Mouse (Mus musculus): ENCODE measurements around the gene Ampd2. TPM values are rescaled to one million over a fixed set of nuclear protein-coding genes. Genes with fewer than 3 reads are reported as not detected.

Ampd2 gene
- polyA plus RNA-seq, 1 experiment: 92.9 TPM

DNA sequence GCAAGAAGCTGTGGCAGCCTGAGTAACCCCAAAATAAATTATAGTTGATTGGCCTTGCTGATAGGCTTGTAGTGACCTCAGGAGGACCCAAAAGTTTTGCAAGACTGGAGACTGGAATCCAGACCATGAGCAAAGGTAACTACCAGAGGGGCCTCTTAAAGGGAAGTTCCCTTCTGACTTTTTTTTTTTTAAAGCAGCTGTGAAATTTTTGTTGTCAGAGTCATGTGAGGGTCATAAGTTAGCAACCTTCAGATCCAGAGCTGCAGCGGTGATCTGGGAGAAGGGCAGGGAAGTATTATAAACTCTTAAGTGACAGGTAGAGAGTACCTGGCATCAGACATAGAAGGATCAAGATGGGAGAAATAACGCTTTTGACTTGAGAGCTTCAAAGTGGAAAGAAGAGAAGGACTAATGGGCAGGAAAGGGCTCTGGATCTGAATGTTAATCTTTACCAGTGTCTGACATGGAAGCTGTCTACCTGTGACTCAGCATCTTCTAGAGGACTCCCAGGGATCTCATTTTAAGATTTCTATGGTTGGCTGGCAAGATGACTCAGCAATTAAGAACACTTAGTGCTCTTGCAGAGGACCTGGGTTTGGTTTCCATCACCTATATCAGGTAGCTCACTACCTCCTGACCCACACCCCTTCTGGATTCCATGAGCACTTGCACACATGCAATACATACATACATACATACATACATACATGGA lies 39.4 kb downstream of the Ampd2 start:
- Histone ChIP-seq H3K4me3 (ENCODE audit: extremely low read depth, insufficient read depth, insufficient read length) (no peak overlapping the region), H3K36me3 (ENCODE audit: control insufficient read depth, insufficient read depth, low read length) (no peaks in the 10 kb centered on the region), H3K27me3 (ENCODE audit: control insufficient read depth, insufficient read depth, low read length) (no peaks in the 10 kb centered on the region), H3K4me1 (ENCODE audit: control insufficient read depth, insufficient read depth, insufficient read length) (peaks cover 3% of the 10 kb centered on the region; the same call in 1 of the 2 replicates), H3K27ac (ENCODE audit: insufficient read depth, low read length) (no peak overlapping the region)
- DNase-seq (ENCODE audit: low read depth in 1 of 2, low spot score in 2 of 2): no peak
- WGBS: 74% methylated on average over 2 of the region's 2 CpGs
- TF ChIP-seq CTCF (IDR thresholded peaks at IDR 0.05; ENCODE audit: extremely low read depth, insufficient read depth, insufficient read length, insufficient replicate concordance) (no peak), POLR2A (IDR thresholded peaks at IDR 0.05; ENCODE audit: low read depth, low read length) (no peak)

GRCm38 (mm10) chr3:108044394-108045140 lies 41.9 kb downstream of the Ampd2 start, which contains the start of gene Gstm4:
Gene Gstm4, minus strand, starts transcription at chr3:108044894.
- H3K27ac ChIP-seq (ENCODE audit: insufficient read depth, low read length): peak within 1 kb of the TSS; percentile 30
- no peaks in the 10 kb centered on the region for H3K27me3 ChIP-seq (ENCODE audit: control insufficient read depth, insufficient read depth, low read length)
- no peaks in the 10 kb centered on the region for H3K36me3 ChIP-seq (ENCODE audit: control insufficient read depth, insufficient read depth, low read length)
- TF ChIP-seq CTCF (IDR thresholded peaks at IDR 0.05; ENCODE audit: extremely low read depth, insufficient read depth, insufficient read length, insufficient replicate concordance) (no peak), POLR2A (IDR thresholded peaks at IDR 0.05; ENCODE audit: low read depth, low read length) (peak; percentile 9; the same call in 1 of the 2 replicates)
- peak within 1 kb of the TSS; percentile 56 for H3K4me3 ChIP-seq (ENCODE audit: extremely low read depth, insufficient read depth, insufficient read length)
- 2% methylated on average over 29 of the region's 29 CpGs for WGBS
- peaks cover 3% of the 10 kb centered on the region; the same call in 1 of the 2 replicates for H3K4me1 ChIP-seq (ENCODE audit: control insufficient read depth, insufficient read depth, insufficient read length)
- peak; percentile 73 to 85 for DNase-seq (ENCODE audit: low read depth in 1 of 2, low spot score in 2 of 2)

DNA sequence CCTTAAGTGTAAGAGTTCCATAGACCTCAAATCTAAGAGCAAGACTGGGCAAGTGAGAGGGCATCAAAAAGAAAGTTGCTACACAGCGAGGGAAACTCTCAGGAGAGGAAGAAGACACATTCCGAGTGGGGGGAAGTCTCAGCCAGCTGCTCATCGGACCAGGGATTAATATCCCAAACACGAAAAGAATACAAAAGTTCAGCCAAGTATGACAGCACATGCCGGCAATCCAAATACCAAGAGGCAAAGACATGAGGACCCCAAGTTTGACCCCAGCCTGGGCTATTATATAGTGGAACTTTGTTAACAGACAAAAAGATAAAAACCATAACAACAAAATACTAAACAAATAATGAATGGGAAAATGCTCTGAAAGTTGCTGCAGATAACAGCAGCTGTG lies 53.3 kb downstream of the Ampd2 start:
- Histone ChIP-seq H3K27ac (ENCODE audit: insufficient read depth, low read length) (no peak overlapping the region), H3K4me3 (ENCODE audit: extremely low read depth, insufficient read depth, insufficient read length) (no peak overlapping the region), H3K27me3 (ENCODE audit: control insufficient read depth, insufficient read depth, low read length) (no peaks in the 10 kb centered on the region; the same call in 1 of the 2 replicates), H3K4me1 (ENCODE audit: control insufficient read depth, insufficient read depth, insufficient read length) (no peaks in the 10 kb centered on the region), H3K36me3 (ENCODE audit: control insufficient read depth, insufficient read depth, low read length) (no peaks in the 10 kb centered on the region)
- TF ChIP-seq POLR2A (IDR thresholded peaks at IDR 0.05; ENCODE audit: low read depth, low read length): no peak
- TF ChIP-seq CTCF (IDR thresholded peaks at IDR 0.05; ENCODE audit: extremely low read depth, insufficient read depth, insufficient read length, insufficient replicate concordance): no peak
- DNase-seq (ENCODE audit: low read depth in 1 of 2, low spot score in 2 of 2): no peak
- 81% methylated on average over 5 of the region's 5 CpGs for WGBS

DNA sequence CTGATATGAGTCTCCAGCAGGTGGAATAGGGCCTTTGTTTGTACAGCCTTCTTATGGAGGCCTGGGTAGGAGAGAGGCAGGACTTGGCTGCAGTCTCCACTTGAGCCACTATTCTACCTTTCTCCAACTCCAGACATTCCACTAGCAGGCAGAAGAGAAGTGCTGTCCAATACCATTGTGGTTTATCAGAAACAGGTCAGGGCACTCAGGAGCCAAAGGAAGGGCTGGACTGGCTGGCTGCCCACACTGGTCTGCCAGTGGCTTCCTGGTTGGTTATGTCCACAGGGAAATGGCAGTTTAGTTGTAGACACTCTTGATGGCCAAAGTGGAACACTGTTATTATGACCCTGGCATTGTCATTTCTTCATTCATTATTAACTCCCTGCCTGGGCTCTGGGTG lies 54.3 kb downstream of the Ampd2 start:
- Histone ChIP-seq H3K36me3 (ENCODE audit: control insufficient read depth, insufficient read depth, low read length) (no peaks in the 10 kb centered on the region), H3K27me3 (ENCODE audit: control insufficient read depth, insufficient read depth, low read length) (no peaks in the 10 kb centered on the region; the same call in 1 of the 2 replicates), H3K4me1 (ENCODE audit: control insufficient read depth, insufficient read depth, insufficient read length) (no peaks in the 10 kb centered on the region), H3K4me3 (ENCODE audit: extremely low read depth, insufficient read depth, insufficient read length) (no peak overlapping the region), H3K27ac (ENCODE audit: insufficient read depth, low read length) (no peak overlapping the region)
- TF ChIP-seq CTCF (IDR thresholded peaks at IDR 0.05; ENCODE audit: extremely low read depth, insufficient read depth, insufficient read length, insufficient replicate concordance): no peak
- TF ChIP-seq POLR2A (IDR thresholded peaks at IDR 0.05; ENCODE audit: low read depth, low read length): no peak
- no peak for DNase-seq (ENCODE audit: low read depth in 1 of 2, low spot score in 2 of 2)

GRCm38 (mm10) chr3:108028641-108029365 lies 57.6 kb downstream of the Ampd2 start:
- TF ChIP-seq POLR2A (IDR thresholded peaks at IDR 0.05; ENCODE audit: low read depth, low read length) (no peak), CTCF (IDR thresholded peaks at IDR 0.05; ENCODE audit: extremely low read depth, insufficient read depth, insufficient read length, insufficient replicate concordance) (no peak)
- no peak for DNase-seq (ENCODE audit: low read depth in 1 of 2, low spot score in 2 of 2)
- 96% methylated on average over 4 of the region's 4 CpGs for WGBS
- Histone ChIP-seq H3K27me3 (ENCODE audit: control insufficient read depth, insufficient read depth, low read length) (no peaks in the 10 kb centered on the region), H3K36me3 (ENCODE audit: control insufficient read depth, insufficient read depth, low read length) (no peaks in the 10 kb centered on the region), H3K27ac (ENCODE audit: insufficient read depth, low read length) (no peak overlapping the region), H3K4me3 (ENCODE audit: extremely low read depth, insufficient read depth, insufficient read length) (no peak overlapping the region), H3K4me1 (ENCODE audit: control insufficient read depth, insufficient read depth, insufficient read length) (no peaks in the 10 kb centered on the region)

DNA sequence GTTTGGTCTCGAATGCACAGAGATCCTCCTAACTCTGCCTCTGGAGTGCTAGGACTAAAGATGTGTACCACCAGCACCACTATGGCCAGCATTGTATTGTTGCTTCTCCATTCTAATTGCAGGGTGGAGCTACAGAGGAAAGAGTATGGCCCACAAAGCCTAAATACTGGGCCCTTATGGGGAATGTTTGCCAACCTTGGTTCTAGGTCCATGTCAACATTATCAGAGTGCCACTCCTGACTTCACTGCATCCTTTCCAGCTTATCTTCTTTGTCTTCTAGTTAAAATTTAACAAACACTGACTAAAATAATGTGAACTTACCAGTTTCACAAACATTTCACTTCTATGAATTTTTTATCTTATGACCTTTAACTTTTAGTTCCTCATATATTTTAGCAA lies 59.9 kb downstream of the Ampd2 start:
- no peak for DNase-seq (ENCODE audit: low read depth in 1 of 2, low spot score in 2 of 2)
- no peaks in the 10 kb centered on the region for H3K4me1 ChIP-seq (ENCODE audit: control insufficient read depth, insufficient read depth, insufficient read length)
- 95% methylated on average over 1 of the region's 1 CpGs for WGBS
- no peaks in the 10 kb centered on the region for H3K27me3 ChIP-seq (ENCODE audit: control insufficient read depth, insufficient read depth, low read length)
- H3K27ac ChIP-seq (ENCODE audit: insufficient read depth, low read length): no peak overlapping the region
- H3K4me3 ChIP-seq (ENCODE audit: extremely low read depth, insufficient read depth, insufficient read length): no peak overlapping the region
- no peaks in the 10 kb centered on the region for H3K36me3 ChIP-seq (ENCODE audit: control insufficient read depth, insufficient read depth, low read length)
- TF ChIP-seq CTCF (IDR thresholded peaks at IDR 0.05; ENCODE audit: extremely low read depth, insufficient read depth, insufficient read length, insufficient replicate concordance) (no peak), POLR2A (IDR thresholded peaks at IDR 0.05; ENCODE audit: low read depth, low read length) (no peak)

Data from spleen, adult 2 months (tissue).